Mouse (Mus musculus) limb, embryonic 15.5 days (tissue): ENCODE measurements around the gene Gm7271. TPM values are rescaled to one million over a fixed set of nuclear protein-coding genes. Genes with fewer than 3 reads are reported as not detected.

Experiments
- ATAC-seq: fragments of 200-750 bp; cut with Nextera tagmentation; 2 replicates; pipeline ENCODE4 v1.8.0; 2017; ENCODE audit warnings: low read depth, moderate TSS enrichment; ENCODE audit not compliant: insufficient number of reproducible peaks, low FRiP score, low TSS enrichment
- H3K27ac ChIP-seq: fragments of 300-500 bp; sonication (generic); 2 replicates; pipeline ENCODE4 v1.5.1; 2015; ENCODE audit warnings: moderate library complexity, mild to moderate bottlenecking, inconsistent platforms
- H3K27me3 ChIP-seq: fragments of 300-500 bp; sonication (generic); 2 replicates; pipeline ENCODE4 v1.6.1; 2015; ENCODE audit warnings: inconsistent platforms
- H3K36me3 ChIP-seq: fragments of 300-500 bp; sonication (generic); 2 replicates; pipeline ENCODE4 v1.6.1; 2015; ENCODE audit warnings: inconsistent platforms
- H3K4me1 ChIP-seq: fragments of 300-500 bp; sonication (generic); 2 replicates; pipeline ENCODE4 v1.6.1; 2015; ENCODE audit warnings: inconsistent platforms
- H3K4me2 ChIP-seq: fragments of 300-500 bp; sonication (generic); 2 replicates; pipeline ENCODE4 v1.6.1; 2015; ENCODE audit warnings: mild to moderate bottlenecking, inconsistent platforms
- H3K4me3 ChIP-seq: fragments of 300-500 bp; sonication (generic); 2 replicates; pipeline ENCODE4 v1.5.1; 2015; ENCODE audit warnings: mild to moderate bottlenecking, inconsistent platforms
- H3K9ac ChIP-seq: fragments of 300-500 bp; sonication (generic); 2 replicates; pipeline ENCODE4 v1.6.1; 2015; ENCODE audit warnings: inconsistent platforms
- H3K9me3 ChIP-seq: fragments of 300-500 bp; sonication (generic); 2 replicates; pipeline ENCODE4 v1.6.1; 2016; ENCODE audit warnings: inconsistent platforms
- WGBS: fragments of 180-500 bp; shearing (Covaris S2); methylation state at CpG from one replicate; pipeline ENCODE4 v1.1.7; 2015; 5-methylcytosine and 5-hydroxymethylcytosine counted together
- polyA plus RNA-seq: library from polyadenylated mRNA; unstranded; fragments of >200 nt; fragmentation: Nextera tagmentation; extraction: Ambion mirVana; gene quantifications from 2 replicates; pipeline ENCODE4 v1.2.1, GENCODE M21; 2015

The Gm7271 gene
- not detected in 2 replicates for polyA plus RNA-seq

GRCm38 (mm10) chr5:76483811-76484210 is at the start of gene Gm7271:
Gm7271 (plus strand) TSS chr5:76484040.
- ATAC-seq, result no peak
- Histone ChIP-seq H3K36me3 (no peaks in the 10 kb centered on the region), H3K9ac (no peak within 1 kb of the TSS), H3K4me2 (no peak within 1 kb of the TSS), H3K27me3 (no peaks in the 10 kb centered on the region), H3K9me3 (no peaks in the 10 kb centered on the region), H3K27ac (no peak within 1 kb of the TSS), H3K4me1 (no peaks in the 10 kb centered on the region), H3K4me3 (no peak within 1 kb of the TSS)
- WGBS, result 48% methylated on average over 5 of the region's 5 CpGs

GRCm38 (mm10) chr5:76437100-76437499 is 46.7 kb upstream of the Gm7271 start:
- H3K27me3 ChIP-seq, result no peaks in the 10 kb centered on the region
- ATAC-seq, result no peak
- no peak overlapping the region for H3K27ac ChIP-seq
- H3K9ac ChIP-seq, result no peak overlapping the region
- H3K4me1 ChIP-seq, result no peaks in the 10 kb centered on the region
- no peaks in the 10 kb centered on the region for H3K36me3 ChIP-seq
- H3K4me3 ChIP-seq, result no peak overlapping the region
- H3K4me2 ChIP-seq, result no peak overlapping the region
- H3K9me3 ChIP-seq, result no peaks in the 10 kb centered on the region
- 76% methylated on average over 5 of the region's 5 CpGs for WGBS

GRCm38 (mm10) chr5:76437696-76438095 is 46.1 kb upstream of the Gm7271 start:
- H3K9ac ChIP-seq, result no peak overlapping the region
- no peak overlapping the region for H3K4me2 ChIP-seq
- no peaks in the 10 kb centered on the region for H3K36me3 ChIP-seq
- no peaks in the 10 kb centered on the region for H3K27me3 ChIP-seq
- H3K4me1 ChIP-seq, result no peaks in the 10 kb centered on the region
- H3K9me3 ChIP-seq, result no peaks in the 10 kb centered on the region
- no peak for ATAC-seq
- WGBS, result 82% methylated on average over 8 of the region's 8 CpGs
- H3K4me3 ChIP-seq, result no peak overlapping the region
- no peak overlapping the region for H3K27ac ChIP-seq

- Histone ChIP-seq H3K4me1 (no peaks in the 10 kb centered on the region), H3K9ac (no peak overlapping the region)
- 80% methylated on average over 4 of the region's 4 CpGs for WGBS
Measured at GRCm38 (mm10) chr5:76441431-76441830, 42.4 kb upstream of the Gm7271 start.

GRCm38 (mm10) chr5:76474931-76475330 is 8.9 kb upstream of the Gm7271 start:
- no peak overlapping the region for H3K4me3 ChIP-seq
- no peaks in the 10 kb centered on the region for H3K9me3 ChIP-seq
- no peak for ATAC-seq
- no peaks in the 10 kb centered on the region for H3K4me1 ChIP-seq
- no peaks in the 10 kb centered on the region for H3K27me3 ChIP-seq
- no peaks in the 10 kb centered on the region for H3K36me3 ChIP-seq
- no peak overlapping the region for H3K4me2 ChIP-seq
- no peak overlapping the region for H3K27ac ChIP-seq
- no peak overlapping the region for H3K9ac ChIP-seq
- 85% methylated on average over 2 of the region's 2 CpGs for WGBS

More at GRCm38 (mm10) chr5:76441431-76441830, 42.4 kb upstream of the Gm7271 start:
- Histone ChIP-seq H3K27ac (no peak overlapping the region), H3K27me3 (no peaks in the 10 kb centered on the region), H3K36me3 (no peaks in the 10 kb centered on the region), H3K4me3 (no peak overlapping the region), H3K4me2 (no peak overlapping the region), H3K9me3 (no peaks in the 10 kb centered on the region)
- no peak for ATAC-seq

GRCm38 (mm10) chr5:76476873-76477272 is 7.0 kb upstream of the Gm7271 start:
- 64% methylated on average over 4 of the region's 4 CpGs for WGBS
- ATAC-seq, result no peak
- H3K27me3 ChIP-seq, result no peaks in the 10 kb centered on the region

GRCm38 (mm10) chr5:76477764-76478163 is 6.1 kb upstream of the Gm7271 start:
- no peaks in the 10 kb centered on the region for H3K27me3 ChIP-seq
- 29% methylated on average over 9 of the region's 9 CpGs for WGBS
- no peaks in the 10 kb centered on the region for H3K9me3 ChIP-seq
- H3K36me3 ChIP-seq, result no peaks in the 10 kb centered on the region
- no peak for ATAC-seq
- H3K27ac ChIP-seq, result no peak overlapping the region
- H3K9ac ChIP-seq, result no peak overlapping the region
- no peak overlapping the region for H3K4me3 ChIP-seq
- H3K4me2 ChIP-seq, result no peak overlapping the region
- H3K4me1 ChIP-seq, result no peaks in the 10 kb centered on the region

More at GRCm38 (mm10) chr5:76476873-76477272, 7.0 kb upstream of the Gm7271 start:
- Histone ChIP-seq H3K9me3 (no peaks in the 10 kb centered on the region), H3K36me3 (no peaks in the 10 kb centered on the region), H3K9ac (no peak overlapping the region), H3K4me1 (no peaks in the 10 kb centered on the region), H3K4me2 (no peak overlapping the region), H3K4me3 (no peak overlapping the region), H3K27ac (no peak overlapping the region)

- Histone ChIP-seq H3K4me3 (no peak overlapping the region), H3K4me1 (no peaks in the 10 kb centered on the region), H3K27ac (no peak overlapping the region), H3K9ac (no peak overlapping the region), H3K9me3 (no peaks in the 10 kb centered on the region), H3K27me3 (no peaks in the 10 kb centered on the region), H3K4me2 (no peak overlapping the region), H3K36me3 (no peaks in the 10 kb centered on the region)
- WGBS, result 82% methylated on average over 13 of the region's 13 CpGs
- no peak for ATAC-seq
Measured at GRCm38 (mm10) chr5:76495126-76495525, 11.3 kb downstream of the Gm7271 start.

- WGBS, result 88% methylated on average over 1 of the region's 1 CpGs
- no peak for ATAC-seq
- Histone ChIP-seq H3K27me3 (no peaks in the 10 kb centered on the region), H3K4me1 (no peaks in the 10 kb centered on the region), H3K36me3 (no peaks in the 10 kb centered on the region), H3K4me3 (no peak overlapping the region), H3K27ac (no peak overlapping the region), H3K9ac (no peak overlapping the region), H3K4me2 (no peak overlapping the region), H3K9me3 (no peaks in the 10 kb centered on the region)
Measured at GRCm38 (mm10) chr5:76522446-76522845, 38.6 kb downstream of the Gm7271 start.

- 68% methylated on average over 5 of the region's 5 CpGs for WGBS
- Histone ChIP-seq H3K4me2 (no peak overlapping the region), H3K36me3 (no peaks in the 10 kb centered on the region), H3K27ac (no peak overlapping the region), H3K4me3 (no peak overlapping the region), H3K4me1 (peaks cover 1% of the 10 kb centered on the region), H3K27me3 (no peaks in the 10 kb centered on the region), H3K9me3 (no peaks in the 10 kb centered on the region), H3K9ac (no peak overlapping the region)
- no peak for ATAC-seq
Measured at GRCm38 (mm10) chr5:76524623-76525022, 40.8 kb downstream of the Gm7271 start.

- Histone ChIP-seq H3K4me1 (peaks cover 5% of the 10 kb centered on the region), H3K27ac (no peak overlapping the region), H3K4me2 (no peak overlapping the region), H3K9me3 (no peaks in the 10 kb centered on the region), H3K9ac (no peak overlapping the region), H3K27me3 (no peaks in the 10 kb centered on the region), H3K36me3 (no peaks in the 10 kb centered on the region), H3K4me3 (no peak overlapping the region)
- no peak for ATAC-seq
- WGBS, result 59% methylated on average over 4 of the region's 4 CpGs
Measured at GRCm38 (mm10) chr5:76525066-76525465, 41.2 kb downstream of the Gm7271 start.

GRCm38 (mm10) chr5:76525829-76526228 is 42.0 kb downstream of the Gm7271 start:
- H3K27me3 ChIP-seq, result no peaks in the 10 kb centered on the region
- H3K9ac ChIP-seq, result no peak overlapping the region
- H3K4me2 ChIP-seq, result no peak overlapping the region
- no peak for ATAC-seq
- H3K36me3 ChIP-seq, result no peaks in the 10 kb centered on the region
- no peaks in the 10 kb centered on the region for H3K9me3 ChIP-seq
- WGBS, result 51% methylated on average over 2 of the region's 2 CpGs
- H3K4me1 ChIP-seq, result peaks cover 9% of the 10 kb centered on the region
- no peak overlapping the region for H3K4me3 ChIP-seq
- no peak overlapping the region for H3K27ac ChIP-seq
